Mouse (Mus musculus) regulatory T cell (primary cell): ENCODE measurements around the gene Mmp13.
"Not testable (repeated sequence)": the region's sequence is repeated elsewhere in the genome, so short reads cannot be mapped to it uniquely, and the experiment has no call there.

Source experiments
- in situ Hi-C: fragments of 300-600 bp; cut with MboI, MseI; formaldehyde crosslinking; loops from one replicate; pipeline ENCODE4 v1.15.1; 2025; ENCODE audit warnings: high pct_unique_total_duplicates

The Mmp13 gene

GRCm38 (mm10) chr9:7272214-7272613, at the start of gene Mmp13:
Gene Mmp13, plus strand, starts transcription at chr9:7272514.
- in situ Hi-C loops, result no loop called here

GRCm38 (mm10) chr9:7238619-7239018, 33.7 kb upstream of the Mmp13 start:
- in situ Hi-C loops, result no loop called here

DNA sequence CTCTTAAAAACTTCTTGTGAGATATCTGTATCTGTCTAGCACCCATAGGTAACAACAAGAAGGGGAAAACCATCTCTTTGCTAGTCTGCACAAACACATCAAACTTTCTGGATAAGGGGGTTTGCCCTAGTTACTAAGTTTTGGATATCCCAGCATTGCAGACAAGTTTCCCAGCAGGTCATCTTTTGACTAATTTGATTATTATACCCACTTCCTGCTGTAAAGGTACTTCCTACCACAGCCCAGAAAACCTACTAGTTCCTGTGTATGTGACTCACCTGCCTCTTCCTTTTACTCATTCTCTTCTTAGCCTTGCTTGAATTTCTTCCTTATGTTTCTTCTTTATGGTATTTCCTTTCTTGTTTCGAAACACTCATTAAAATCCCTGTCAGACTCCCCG, 32.3 kb upstream of the Mmp13 start:
- in situ Hi-C loops, result no loop called here

GRCm38 (mm10) chr9:7252797-7253654, 19.3 kb upstream of the Mmp13 start:
- in situ Hi-C loops, result no loop called here

- in situ Hi-C loops, result no loop called here
Measured at GRCm38 (mm10) chr9:7261667-7262066, 10.6 kb upstream of the Mmp13 start.

DNA sequence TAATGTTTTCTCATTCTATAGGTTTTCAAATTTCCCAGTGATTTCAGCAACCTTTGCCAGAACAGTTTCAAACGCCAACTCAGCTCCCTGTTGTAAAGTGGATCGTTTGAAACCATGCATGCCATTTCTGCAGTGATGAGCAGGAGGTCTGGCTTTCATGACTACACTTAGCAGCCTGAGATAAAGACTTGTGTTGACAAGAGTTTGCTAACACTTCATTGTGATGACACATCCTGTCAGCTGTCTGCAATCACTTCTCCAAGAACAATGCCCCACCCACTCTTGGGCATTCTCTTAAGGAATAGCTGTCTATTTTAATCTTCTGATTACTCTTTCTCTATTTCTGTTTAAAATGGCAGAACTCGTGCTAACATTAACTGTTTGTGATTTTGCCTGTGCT, 2.2 kb upstream of the Mmp13 start:
- in situ Hi-C loops, result no loop called here

DNA sequence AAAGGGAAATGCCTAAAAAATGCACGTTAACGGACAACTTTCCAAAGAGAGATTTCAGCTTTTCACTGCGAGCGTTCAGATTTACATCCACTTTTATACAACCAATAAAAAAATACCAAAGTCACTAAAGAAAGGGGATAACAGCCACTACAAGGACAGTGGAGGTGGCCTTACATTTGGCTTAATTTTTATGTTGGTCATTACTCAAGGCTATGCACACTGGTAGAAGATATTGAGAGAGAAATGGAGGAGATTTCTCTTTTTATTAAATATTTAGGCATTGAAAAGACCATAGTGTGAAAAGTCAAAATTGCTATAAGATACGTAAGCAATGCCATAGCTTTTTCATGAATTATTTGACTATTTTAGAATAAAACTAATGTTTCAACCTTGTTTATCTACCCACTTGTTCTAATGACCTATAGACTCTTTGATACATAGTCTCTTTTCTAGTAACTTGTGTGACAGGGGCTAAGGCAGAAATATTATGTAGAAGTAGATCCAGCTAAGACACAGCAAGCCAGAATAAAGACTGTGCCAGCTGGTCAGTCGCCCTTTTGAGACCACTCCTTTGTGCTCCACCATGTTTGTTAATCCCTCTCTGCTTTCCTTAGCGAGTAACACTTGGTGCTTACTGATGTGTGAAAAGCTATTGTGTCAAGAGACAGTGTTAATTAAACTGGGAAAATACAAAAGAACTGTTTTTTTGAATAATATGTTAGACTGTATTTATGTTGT, 10.4 kb downstream of the Mmp13 start:
- in situ Hi-C loops, result no loop called here

DNA sequence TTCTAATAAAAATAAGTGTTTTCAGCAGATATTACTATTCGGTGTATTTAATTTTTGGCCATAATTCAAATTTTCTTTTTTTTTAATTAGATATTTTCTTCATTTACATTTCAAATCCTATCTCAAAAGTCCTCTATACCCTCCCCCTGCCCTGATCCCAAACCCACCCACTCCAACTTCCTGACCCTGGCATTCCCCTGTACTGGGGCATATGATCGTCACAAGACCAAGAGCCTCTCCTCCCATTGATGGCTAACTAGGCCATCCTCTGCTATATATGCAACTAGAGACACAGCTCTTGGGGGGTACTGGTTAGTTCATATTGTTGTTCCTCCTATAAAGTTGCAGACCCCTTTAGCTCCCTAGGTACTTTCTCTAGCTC, 11.0 kb downstream of the Mmp13 start:
- in situ Hi-C loops, result not testable (repeated sequence)

GRCm38 (mm10) chr9:7289501-7289900, 17.2 kb downstream of the Mmp13 start:
- in situ Hi-C loops, result no loop called here

- in situ Hi-C loops, result no loop called here
Measured at GRCm38 (mm10) chr9:7289901-7290300, 17.6 kb downstream of the Mmp13 start.

DNA sequence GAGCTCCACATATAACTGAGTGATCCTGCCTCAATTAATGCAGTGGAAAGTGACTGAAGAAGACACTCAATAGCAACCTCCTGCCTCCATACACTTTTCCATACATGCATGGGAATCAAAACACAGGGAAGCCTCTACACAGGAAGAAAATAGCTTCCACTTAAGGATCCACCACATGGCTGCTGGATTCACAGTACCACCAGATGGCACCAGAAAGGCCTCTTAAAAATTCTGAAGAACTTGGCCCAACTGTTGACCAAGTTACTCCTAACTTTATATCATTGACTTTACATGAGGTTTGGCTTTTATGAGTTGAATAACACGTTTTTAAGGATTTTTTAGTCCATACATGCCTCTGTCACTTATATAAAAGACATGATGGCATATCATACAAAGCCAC, 19.8 kb downstream of the Mmp13 start:
- in situ Hi-C loops, result no loop called here

DNA sequence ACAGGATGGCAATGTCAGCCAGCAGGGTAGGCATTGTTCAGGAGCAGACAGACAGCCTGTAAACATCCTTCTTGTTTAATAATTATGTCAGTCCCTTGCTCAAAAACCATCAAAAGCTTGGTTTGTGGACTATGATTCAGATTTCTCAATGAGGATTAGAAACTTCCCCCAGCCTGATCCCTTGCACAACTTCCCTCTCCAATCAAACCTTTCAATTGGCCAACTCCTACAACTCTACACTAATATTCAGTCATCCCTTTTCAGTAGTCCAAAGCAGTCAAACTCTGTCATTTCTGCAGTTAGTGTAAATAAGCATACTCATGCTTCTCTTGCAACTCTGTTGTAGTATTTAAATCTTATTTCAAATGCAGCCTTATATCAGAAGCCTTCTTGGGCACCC, 59.5 kb downstream of the Mmp13 start:
- in situ Hi-C loops, result no loop called here
